Mouse (Mus musculus) kidney, postnatal 36 days (tissue): Measurements from ENCODE around the gene Krt90.

Experiments
- DNase-seq, 2 experiments: peaks; one replicate each; pipeline ENCODE4 v3.0.0; 2021 to 2022; ENCODE audit warnings: mixed read lengths in 2 of 2

The Krt90 gene

GRCm38 (mm10) chr15:101508247-101508646 is 54.5 kb downstream of the Krt90 start:
- DNase-seq = peak in 1 of 2 experiments; percentile 14

- DNase-seq = peak; percentile 16 to 33
Measured at GRCm38 (mm10) chr15:101506896-101507758, 55.6 kb downstream of the Krt90 start.
